Mouse (Mus musculus) retina, adult 2 months (tissue): Measurements from ENCODE around the gene Ddx42.
"Not testable (repeated sequence)": the region's sequence is repeated elsewhere in the genome, so short reads cannot be mapped to it uniquely, and the experiment has no call there.

ENCODE experiments used
- DNase-seq: peaks from one replicate; pipeline ENCODE4 v3.0.0-alpha.2; 2012; ENCODE audit warnings: low read depth, low spot score

Gene Ddx42

DNA sequence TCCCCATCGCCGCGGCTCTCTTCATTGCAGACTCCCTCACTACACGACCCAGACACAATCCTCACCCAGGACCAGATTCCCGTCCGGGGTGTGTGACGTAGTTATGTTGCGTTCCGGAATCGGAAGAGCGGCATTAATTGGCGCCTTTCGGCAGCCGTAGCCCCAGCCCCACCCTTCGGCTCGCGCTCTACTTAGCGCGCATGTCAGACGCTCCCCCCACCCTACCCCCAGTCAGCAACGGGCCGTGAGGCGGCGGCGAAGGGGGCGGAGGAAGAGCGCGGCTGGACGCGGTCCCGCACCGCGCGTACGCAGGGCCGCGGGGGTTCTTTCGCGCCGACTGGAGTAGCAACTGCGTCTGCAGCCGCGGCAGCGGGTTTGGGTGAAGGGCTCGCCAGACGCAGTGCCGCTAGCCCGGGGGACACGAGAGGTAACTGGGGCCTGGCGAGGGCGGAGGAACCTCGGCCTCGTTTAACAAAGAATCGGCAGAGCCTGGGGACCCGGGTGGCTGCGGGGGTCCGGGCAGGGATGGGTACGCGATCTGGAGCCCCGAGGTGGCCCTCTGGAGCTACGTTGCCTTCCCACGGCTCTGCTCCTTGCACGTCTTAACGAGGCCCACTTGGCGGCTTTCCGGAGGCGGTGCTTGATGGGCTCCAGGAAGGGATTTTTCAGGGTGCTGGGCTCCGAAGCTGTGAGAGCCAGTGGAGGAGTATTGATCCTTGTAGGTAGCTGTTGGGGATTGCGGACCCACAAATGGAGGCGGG is at the start of gene Ddx42:
Gene Ddx42 (plus strand): TSS at position 197 of the 761 bp plus-strand sequence.
- DNase-seq: peak; percentile 92

DNA sequence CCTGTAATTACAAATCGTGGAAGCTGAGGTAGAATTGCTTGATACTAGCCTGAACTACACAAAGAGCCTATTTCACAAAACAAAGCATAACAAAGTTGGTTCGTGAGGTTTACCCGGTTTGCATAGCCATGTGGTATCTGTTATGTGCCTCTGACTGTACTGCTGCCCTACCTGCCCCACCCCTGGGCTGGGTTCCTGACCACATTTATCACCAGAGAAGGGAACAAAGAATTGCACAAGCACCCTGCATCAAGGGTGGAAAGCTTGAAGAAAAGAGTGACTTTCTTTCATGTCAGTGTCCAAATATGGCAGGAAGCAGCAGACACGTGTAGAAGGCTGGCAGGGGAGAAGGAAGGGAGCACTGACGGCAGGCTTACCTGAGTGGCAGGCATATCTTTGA is 49.3 kb upstream of the Ddx42 start:
- DNase-seq: no peak

DNA sequence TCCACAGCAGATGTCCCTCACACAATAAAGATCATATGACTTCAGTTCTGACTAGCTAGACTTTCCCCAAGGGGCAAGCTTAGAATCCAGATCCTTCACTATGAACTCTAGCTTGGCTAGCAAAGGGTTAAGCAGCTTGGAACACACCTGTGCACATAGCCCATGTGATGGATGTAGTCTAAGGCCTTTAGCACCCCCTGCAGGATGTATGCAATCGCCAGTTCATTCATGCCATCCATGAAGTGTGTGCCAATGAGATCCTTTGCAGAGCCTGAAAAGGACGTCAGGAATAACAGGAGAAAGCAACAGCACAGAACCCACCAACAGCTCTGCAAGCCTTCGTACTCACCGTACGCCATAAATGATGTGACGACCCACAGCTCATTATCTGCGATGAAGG is 45.9 kb upstream of the Ddx42 start:
- DNase-seq: no peak

DNA sequence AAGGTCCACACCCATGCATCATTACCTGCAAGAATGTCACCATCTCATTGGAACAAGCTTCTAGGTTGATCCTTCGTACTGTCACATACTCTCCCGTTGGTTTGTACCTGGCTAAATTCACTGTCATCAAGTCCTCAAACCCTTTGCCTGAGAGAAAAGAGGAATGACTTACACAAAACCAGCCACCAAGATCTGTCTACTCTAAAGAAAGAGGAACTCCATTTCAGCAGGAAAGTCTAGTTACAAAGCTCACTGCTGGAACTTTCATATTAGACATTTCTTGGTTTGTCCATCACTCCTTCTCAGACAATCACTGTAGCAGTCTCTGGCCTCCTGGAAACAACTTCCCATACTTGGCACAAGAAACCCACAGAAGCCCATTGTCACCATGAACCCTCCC is 43.5 kb upstream of the Ddx42 start:
- DNase-seq: no peak

DNA sequence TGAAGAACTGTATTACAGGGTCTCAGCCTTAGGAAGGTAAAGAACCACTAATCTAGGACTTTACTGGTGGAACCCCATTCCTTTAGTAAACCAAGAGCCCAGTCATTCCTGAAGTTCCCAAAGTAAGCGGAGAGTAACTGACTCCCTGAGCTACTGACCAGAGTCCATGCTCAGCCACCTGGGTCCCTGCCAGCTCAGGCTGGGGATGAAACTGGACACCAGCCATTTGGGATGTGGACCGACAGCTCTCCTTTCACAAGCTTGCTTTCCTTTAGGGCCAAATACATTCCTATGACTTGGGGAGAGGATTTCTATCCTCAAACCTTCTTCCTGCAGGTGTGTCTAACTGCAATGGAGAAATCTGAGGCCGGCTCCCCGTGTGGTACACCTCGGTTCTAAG is 42.4 kb upstream of the Ddx42 start:
- no peak for DNase-seq

DNA sequence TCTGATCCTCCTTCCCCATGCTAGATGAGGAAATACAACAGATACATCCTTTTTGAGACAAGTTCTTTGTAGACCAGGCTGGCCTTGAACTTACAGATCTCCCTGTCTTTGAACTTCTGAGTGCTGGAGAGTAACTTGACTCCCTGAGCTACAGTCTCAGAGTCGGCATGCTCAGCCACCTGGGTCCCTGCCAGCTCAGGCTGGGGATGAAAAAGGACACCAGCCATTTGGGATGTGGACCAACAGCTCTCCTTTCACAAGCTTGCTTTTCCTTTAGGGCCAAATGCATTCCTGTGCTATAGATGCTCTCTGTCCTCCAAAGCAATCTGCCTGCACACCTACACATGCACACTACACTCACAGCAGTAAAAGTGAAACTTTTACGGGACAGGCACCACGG is 41.6 kb upstream of the Ddx42 start:
- no peak for DNase-seq

DNA sequence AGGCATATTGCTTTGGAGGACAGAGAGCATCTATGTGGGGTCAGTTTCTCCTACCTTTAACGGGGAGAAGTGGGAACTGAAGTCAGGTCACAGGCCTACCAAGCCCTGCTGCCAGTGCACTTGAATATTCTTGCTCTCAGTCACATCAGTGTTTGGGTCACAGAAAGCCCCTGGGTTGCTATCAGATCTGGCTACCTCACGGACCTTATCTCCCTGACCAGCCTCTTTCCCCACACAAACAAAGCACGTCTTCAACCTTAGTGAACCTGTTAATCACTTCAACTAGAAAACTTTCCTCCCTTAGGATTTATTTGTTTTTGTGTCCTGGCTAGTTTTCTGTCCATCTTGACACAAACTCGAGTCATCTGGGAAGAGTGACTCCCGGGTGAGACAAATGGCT is 40.4 kb upstream of the Ddx42 start:
- DNase-seq: no peak

DNA sequence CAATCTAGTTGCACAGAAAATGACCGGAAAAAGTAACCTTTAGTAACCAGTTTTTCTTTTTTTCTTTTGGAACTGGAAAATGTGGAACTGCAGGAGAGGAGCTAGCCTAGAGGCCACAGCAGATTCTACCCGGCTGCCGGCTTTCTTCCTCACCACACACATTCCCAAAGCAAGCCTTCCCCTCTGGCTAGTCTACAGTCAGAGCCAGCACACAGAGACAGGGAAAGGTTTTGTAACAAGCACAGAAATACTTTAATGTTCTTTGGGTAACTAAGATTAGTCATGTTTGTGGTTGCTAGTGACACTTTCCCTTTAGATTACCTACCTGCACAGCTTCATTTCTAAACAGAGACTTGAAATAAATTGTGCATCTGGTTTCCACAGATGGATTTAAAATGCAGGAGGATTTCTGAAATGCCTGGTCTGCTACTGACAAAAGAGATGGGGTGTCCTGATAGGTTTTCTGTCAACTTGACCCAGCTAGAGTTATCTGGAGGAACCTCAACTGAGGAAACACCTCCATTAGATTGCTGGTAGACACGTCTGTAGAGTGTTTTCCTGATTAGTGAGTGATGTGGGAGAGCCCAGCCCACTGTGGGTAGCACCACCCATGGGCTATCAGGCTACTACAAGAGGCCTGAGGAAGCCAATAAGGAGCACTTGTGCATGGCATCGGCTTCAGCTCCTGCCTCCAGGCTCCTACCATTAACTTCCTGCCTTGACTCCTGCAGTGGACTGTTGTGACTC is 38.5 kb upstream of the Ddx42 start:
- no peak for DNase-seq

DNA sequence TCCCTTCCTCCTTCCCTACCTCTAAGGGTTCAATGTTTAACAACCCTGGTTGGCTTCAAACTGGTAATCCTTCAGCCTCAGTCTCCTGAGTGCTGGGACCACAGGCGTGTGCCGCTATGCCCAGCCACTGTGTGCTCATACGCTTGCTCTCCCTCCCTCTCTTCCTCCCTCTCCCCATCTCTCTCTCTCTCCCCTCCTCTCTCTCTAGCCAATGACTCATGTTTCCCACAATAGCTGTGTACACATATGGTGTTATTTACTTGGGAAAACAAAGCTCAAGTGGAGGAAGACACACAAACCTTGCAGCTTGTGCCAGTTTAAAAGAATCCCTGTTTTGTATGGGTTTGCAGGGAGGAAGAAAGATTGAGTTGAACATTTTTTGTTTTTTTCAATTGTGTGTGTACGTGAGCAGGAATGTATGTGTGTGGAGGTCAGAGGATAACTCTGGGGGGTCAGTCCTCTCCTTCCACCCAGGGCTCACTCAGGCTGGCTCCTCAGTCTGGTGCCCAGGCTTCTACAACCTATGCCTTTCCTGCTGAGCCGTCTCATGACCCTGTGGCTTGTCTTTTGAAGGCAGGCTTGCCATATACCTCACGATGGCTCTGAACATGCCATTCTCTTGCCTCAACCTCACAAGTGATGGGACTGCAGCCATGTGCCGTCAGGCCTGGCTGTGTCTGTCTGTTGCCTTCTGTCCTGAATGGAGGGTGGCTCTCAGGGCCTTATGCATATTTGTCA is 36.8 kb upstream of the Ddx42 start:
- DNase-seq: no peak

DNA sequence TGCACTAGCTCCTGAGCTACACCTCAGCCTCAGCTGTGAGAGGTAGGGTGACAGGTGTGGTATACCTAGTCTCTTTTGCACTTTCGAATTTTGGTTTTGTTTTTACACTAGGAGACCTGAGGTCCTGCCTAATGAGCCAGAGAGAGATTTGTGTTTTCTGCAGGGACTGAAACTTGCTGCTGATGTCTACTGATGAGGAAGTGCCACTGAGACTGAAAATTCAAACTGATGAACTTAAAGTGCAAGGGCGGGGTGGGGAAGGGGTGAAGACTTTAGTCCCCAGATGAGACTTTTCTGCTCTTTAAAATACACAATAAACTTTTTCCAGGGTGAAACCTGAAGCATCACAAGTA is 36.3 kb upstream of the Ddx42 start:
- no peak for DNase-seq

DNA sequence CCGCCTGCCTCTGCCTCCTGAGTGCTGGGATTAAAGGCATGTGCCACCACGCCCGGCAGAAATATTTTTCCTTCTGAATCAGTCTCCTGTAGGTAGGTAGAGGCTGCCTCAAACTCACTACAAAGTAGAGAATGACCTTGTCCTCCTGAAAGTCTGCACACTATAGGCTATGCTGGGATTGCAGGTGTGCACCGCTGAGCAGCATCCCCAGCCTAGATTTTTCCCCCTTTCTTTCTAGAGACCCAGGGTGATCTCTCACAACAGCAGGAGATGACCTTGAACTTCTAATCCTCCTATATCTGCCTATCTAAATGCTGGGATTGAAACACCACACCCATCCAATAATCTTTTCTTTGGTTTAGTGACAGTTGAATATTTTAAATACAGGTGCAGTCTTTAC is 29.4 kb upstream of the Ddx42 start:
- DNase-seq: no peak

DNA sequence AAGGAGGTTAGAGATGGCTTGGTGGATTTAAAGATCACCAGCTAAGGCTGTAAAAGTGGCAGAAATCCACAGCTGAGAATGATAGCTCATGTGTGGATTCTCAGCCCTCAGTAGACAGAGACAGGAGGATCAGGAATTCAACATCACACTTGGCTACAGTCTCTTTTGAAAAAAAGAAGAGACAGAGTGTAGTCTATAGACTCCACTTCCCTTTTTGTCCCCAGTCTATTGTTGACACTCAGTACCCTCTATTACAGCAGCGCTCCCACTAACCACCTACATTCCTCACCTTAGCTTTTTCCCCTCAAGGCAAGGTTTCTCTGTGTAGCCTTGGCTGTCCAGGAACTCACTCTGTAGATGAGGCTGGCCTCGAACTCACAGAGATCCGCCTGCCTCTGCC is 25.0 kb upstream of the Ddx42 start:
- no peak for DNase-seq

DNA sequence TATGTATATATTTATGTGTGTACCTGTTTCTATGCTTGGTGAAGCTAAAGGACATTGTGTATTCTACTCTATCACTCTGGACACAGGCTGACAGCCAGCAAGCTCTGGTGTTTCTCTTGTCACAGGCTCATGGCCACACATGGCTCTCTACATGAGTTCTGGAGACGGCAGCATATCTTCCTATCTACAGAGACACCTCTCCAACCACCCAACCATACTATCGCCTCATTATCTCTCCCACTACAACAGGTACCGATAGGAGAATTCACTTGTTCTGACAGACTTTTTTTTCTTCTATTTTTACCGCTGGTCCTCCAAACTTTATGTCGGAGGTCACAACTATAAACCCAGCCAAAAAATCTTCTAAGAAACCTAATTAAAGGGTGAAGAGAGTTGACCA is 24.5 kb upstream of the Ddx42 start:
- DNase-seq: no peak

DNA sequence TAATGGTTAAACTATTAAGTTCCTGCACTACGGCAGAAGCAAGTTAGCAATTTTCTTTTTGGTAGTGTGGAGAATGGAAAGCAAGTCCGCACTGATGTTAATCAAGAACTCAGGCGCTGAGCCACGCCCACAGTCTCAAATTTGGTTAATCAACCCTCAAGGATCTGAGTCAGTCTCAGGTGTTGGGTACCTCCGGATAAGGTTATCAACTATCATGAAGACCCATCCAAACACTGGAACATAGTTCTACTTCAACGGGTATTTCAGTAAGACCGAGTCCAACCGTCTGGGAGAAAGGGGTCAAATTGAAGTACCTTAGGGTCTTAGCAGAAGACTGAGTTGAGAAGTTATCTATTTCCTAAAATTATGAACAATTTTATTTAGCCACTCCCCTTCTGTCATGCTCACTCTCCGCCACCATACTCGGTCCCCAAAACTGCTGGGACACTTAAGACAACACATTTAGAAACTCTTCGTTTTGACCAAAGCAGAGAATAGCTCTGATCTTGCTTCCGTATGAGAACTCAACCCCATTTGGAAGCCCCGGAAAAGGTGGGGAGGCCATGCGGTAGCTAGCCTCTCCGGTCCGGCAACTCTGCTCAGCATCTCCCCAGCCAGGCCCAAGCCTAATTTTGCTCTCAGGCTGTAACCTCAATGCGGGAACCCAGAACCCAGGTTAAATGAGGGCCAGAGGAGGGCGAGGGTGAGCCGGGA is 23.9 kb upstream of the Ddx42 start:
- no peak for DNase-seq

DNA sequence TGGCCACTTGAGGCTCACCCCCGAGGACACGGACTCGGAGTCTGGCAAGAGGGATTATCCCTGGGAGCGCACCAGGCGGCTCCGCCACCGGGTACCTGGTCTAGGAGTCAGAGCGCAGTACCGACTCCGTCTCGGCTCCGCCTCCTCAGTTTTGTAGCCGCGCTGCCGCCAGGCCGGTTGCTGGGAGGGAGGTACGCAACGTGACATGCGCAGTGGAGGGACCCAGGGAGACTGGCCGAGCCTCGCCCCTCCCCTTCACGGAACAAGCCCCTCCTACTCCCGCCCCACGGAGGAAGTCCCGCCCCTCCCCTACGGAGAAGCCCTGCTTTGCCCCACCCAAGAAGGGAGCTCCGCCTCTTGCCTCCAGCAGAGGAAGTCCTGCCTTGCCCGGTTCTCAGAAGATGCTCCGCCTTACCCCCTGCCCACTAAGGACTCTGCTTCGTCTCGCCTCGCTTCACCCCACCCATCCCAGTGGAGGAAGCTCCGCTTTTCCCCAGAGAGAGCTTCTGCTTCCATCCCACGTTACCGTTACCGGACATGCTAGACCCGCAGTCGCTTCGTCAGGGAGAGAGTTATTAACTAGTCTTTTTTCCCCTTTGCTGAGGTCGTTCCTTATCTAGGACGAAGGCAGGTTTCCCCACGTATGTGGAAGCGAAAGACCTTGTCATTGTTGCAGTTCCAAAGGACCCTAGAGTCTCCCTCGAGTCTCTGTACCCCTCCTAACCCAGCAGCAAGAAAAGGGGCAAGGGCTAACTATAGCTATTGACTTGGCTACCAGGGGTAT is 23.2 kb upstream of the Ddx42 start:
- peak; percentile 96 for DNase-seq

DNA sequence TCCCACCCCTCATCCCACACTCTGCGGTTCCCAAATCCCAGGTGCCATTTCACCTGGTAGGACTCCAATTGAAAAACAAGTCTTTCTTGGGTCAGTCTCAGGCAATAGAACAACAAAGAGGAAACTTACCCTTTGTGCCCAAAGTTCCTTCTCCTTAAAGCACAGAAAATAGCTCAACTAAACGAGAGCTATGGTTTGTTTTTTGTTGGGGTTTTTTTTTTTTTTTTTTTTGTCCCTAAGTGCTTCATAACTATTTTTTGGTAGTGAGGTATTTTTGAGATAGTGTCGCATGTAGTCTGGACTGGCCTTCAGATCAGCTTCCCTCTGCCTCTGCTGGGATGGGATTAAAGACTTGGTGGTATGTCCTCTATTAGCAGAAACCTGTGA is 22.6 kb upstream of the Ddx42 start:
- no peak for DNase-seq

DNA sequence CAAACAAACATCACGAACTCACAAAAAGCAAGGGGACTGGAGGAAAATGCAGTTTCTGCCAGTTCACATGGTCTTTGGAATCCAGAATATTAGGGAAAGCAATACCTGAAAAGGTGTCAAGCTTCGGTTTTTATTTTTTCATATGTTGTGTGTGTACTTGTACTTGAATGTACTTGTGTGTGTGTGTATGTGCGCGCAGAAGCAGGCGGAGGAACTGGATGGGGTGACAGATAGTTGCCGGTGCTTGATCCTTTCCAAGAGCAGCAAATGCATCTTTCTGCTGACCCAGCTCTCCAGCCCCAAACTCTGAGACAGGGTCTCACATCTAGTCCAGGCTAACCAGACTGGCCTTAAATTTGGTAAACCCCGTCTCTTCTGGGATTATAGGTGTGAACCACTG is 21.8 kb upstream of the Ddx42 start:
- DNase-seq: no peak

DNA sequence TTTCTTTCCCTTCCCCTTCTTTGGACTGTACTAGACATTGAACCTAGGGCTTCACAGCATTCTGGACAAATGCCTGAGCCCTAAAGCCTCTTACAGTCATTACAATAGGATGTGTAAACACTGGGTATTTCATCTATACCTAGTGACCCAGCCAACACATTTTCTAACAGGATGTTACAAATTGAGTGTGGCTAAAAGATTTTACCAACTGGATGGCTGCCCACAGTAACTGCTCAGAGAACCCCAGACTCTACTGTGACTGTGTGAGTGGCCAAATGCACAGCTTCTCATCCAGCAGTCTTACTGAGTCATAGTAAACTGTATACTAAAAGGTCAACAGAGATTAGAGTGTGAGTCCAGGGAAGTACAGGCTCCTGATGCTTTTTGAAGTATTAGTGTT is 21.4 kb upstream of the Ddx42 start:
- no peak for DNase-seq

DNA sequence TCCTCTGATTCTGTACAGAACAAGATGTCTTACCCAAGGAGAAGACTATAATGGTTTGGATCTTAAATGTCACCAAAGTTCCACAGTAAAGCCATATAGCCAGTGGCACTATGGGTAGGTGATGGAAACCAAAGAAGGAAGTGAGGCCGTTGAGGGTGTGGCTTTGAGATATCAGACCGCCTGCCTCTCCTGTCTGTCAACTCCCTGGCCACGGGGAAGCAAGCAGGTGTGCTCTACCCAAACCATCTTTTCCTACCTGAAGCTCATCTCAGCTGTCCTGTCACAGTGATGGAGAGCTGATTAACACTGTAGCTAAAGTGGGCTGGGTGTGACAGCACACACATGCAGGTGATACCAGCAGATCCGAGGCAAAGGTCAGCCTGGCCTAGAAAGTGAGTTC is 18.4 kb upstream of the Ddx42 start:
- DNase-seq: no peak

DNA sequence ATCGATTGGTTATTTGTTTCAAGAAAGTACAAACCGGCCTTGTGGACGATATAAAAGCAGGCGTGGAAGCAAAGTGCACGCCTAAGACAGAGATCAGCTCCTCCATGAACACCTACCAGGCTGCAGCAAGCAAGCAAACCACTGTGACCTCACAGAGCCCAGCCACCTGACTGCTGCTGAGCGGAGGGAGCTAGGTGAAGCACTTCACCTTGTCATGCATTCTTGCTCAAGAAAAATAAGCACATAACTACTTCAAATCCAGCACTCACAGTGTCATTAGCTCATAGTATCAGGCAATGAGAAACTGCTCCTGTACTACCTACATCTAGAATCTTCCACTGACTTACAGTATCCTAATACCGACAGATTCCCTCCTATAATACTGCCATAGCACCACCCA is 16.7 kb upstream of the Ddx42 start:
- DNase-seq: not testable (repeated sequence)

DNA sequence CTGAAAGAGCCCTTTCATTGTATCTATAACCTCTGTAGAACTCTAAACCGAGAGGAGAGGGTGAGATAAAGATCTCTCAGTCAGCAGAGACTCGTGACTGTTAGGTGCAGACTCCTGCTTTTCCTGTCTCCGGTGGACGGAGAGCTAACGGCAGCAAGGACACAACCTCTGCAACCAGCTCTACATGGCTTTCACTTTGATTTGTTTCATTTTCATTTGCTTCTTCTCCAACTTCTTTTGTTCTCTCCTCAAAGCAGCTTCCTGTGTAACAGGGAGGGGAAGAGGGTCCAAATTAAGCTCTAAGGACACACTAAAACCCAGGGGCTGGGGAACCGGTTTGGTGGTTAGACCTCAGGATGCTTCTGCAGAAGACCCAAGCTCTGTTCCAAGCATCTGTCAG is 16.0 kb upstream of the Ddx42 start:
- no peak for DNase-seq
